Mouse (Mus musculus): ENCODE data around the gene 0610009B22Rik. TPM values are rescaled to one million over a fixed set of nuclear protein-coding genes. Genes with fewer than 3 reads are reported as not detected.

0610009B22Rik gene
- polyA plus RNA-seq, 1 experiment: 44.6 TPM

DNA sequence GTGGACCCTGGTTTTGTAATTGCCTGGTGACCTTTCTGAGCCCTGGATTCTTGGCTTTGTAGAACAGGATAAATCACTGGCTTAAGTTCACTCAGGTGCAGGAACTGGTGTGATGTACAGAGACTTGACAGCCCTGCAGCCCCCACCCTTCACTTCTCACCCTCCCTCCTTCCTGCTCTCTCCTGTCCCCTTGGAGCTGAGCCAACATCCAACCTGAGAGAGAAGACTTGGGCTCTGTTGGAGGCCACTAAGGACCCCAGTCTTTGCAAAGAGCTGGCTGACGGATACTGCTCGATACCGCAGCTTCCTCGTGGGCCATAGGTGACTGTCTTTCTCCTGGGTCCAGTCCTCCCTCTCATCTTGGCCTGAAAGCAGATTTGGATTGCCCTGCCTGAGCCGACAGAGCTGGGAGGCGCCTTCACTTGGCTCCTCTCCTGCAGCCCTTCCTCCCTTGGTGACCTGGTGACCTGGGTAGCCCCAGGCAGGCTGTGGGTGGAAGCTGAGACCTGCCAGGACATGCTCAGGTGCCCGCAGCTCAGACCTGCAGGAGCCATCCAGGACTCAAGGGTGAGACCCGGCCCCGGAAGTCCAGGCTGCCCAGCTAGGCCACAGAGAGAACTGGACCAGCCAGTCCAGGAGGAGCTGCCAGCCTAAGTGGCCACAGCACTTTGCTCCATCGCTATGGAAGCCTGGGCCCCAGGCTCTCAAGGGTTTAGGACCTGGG, 31.7 kb downstream of the 0610009B22Rik start:
- no peak for DNase-seq (ENCODE audit: low read depth)
- TF ChIP-seq POLR2A (IDR thresholded peaks at IDR 0.05; ENCODE audit: borderline replicate concordance, extremely low read depth, insufficient read depth, insufficient read length, poor library complexity, severe bottlenecking) (no peak), CTCF (IDR thresholded peaks at IDR 0.05; ENCODE audit: borderline replicate concordance, extremely low read depth, insufficient read depth, insufficient read length) (no peak)

DNA sequence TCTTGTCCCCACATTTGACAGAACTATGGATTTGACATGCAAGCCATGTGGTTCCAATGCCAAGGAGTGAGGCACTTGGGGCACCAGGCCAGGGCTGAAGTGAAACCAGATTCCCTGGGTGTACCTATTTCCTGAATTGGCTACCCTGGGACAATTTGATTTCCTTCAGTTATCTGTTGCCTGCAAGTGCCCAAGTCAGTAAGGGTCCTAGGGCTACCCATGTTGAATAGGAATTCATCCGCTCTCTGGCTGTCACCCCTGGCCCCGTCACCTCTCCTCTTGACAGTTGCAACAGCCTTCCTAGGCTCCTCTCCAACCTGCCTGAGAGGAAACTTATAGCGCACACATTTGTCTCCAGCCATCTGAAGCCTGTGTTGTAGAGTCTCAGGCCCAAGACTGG, 33.8 kb downstream of the 0610009B22Rik start:
- TF ChIP-seq CTCF (IDR thresholded peaks at IDR 0.05; ENCODE audit: borderline replicate concordance, extremely low read depth, insufficient read depth, insufficient read length) (no peak), POLR2A (IDR thresholded peaks at IDR 0.05; ENCODE audit: borderline replicate concordance, extremely low read depth, insufficient read depth, insufficient read length, poor library complexity, severe bottlenecking) (no peak)
- no peak for DNase-seq (ENCODE audit: low read depth)

DNA sequence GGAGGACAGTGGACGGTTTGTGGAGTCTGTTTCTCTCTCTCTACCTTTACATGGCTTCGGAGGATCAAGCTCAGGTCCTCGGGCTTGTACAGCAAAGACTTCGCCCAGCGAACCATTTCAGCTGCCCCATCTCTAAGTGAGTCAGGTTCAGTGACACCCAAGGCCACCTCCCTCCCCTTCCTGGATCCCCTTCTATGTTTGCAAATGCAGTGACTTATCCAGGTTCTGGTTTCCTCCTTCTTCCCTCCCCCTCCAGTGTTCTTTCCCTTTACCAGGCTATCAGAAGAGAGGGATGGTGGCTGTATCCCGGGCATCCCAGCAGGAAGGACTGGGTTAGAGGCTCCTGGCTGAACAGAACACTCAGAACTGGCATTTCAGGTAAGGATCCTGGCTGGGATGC, 34.9 kb downstream of the 0610009B22Rik start:
- DNase-seq (ENCODE audit: low read depth): no peak
- TF ChIP-seq POLR2A (IDR thresholded peaks at IDR 0.05; ENCODE audit: borderline replicate concordance, extremely low read depth, insufficient read depth, insufficient read length, poor library complexity, severe bottlenecking) (no peak), CTCF (IDR thresholded peaks at IDR 0.05; ENCODE audit: borderline replicate concordance, extremely low read depth, insufficient read depth, insufficient read length) (no peak)

DNA sequence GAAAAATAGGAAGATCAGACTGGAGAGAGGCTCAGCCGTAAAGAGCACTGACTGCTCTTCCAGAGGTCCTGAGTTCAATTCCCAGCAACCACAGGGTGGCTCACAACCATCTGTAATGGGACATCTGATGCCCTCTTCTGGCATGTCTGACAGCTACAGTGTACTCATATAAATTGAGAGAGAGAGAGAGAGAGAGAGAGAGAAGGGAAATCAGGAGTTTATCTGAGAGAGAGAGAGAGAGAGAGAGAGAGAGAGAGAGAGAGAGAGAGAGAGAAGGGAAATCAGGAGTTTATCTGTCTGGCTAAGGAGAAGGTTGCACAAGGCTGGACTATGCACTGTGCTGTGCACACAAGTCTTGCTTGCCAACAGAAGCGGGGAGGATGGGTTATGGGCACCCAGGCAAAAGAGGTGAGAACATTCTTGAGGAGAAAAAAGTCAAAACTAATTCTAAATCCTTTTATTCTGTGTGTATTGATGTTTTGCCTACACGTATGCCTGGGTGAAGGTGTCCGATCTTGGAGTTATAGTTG, 35.7 kb downstream of the 0610009B22Rik start:
- no peak for DNase-seq (ENCODE audit: low read depth)

DNA sequence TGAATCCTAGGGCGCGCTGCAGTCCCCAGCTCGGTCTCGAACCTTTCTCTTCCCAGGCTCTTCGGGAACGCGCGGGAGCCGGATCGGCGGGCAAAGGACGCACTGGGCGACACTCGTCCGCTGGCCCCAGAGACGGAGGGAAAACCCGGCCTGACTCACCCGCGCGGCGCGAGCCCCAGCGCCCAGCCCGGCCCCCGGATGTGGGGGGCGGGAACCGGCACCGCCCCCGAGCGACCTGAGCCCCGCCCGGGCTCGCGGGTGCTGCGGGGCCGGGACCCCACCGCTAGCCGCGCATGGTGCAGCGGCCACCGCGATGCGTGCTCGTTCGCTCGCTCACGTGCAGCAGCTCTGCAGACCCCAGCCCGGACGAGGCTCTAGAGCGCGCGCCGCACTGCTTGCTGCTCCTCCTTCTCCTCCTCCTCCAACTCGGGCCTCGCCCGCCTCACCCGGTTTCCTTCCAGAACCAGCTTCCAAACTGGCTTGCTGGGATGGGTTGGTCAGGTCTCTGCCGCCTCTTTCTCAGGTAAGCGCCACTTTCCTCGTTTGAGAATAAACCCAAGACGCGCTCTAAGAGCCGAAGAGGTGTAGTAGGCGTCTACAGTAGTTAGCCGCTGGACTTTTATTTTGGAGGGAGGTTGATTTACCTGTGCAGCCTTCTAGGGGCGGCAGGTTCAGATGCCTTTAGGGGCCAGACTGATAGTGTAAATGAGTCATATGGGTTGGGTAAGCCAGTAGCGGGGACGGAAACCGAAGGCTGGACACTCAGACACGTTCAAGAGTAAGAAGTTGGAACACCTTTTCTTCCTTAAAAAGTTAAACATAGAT, 37.8 kb downstream of the 0610009B22Rik start, which contains the start of the genes N4bp3 and D930048N14Rik:
N4bp3 (minus strand) TSS at position 152 of the 825 bp plus-strand sequence.
D930048N14Rik (plus strand) TSS at position 264 of the 825 bp plus-strand sequence.
- TF ChIP-seq CTCF (IDR thresholded peaks at IDR 0.05; ENCODE audit: borderline replicate concordance, extremely low read depth, insufficient read depth, insufficient read length) (no peak), POLR2A (IDR thresholded peaks at IDR 0.05; ENCODE audit: borderline replicate concordance, extremely low read depth, insufficient read depth, insufficient read length, poor library complexity, severe bottlenecking) (no peak)
- DNase-seq (ENCODE audit: low read depth): peak; percentile 70

More for the DNA sequence above, 35.7 kb downstream of the 0610009B22Rik start:
- TF ChIP-seq POLR2A (IDR thresholded peaks at IDR 0.05; ENCODE audit: borderline replicate concordance, extremely low read depth, insufficient read depth, insufficient read length, poor library complexity, severe bottlenecking) (no peak), CTCF (IDR thresholded peaks at IDR 0.05; ENCODE audit: borderline replicate concordance, extremely low read depth, insufficient read depth, insufficient read length) (no peak)

DNA sequence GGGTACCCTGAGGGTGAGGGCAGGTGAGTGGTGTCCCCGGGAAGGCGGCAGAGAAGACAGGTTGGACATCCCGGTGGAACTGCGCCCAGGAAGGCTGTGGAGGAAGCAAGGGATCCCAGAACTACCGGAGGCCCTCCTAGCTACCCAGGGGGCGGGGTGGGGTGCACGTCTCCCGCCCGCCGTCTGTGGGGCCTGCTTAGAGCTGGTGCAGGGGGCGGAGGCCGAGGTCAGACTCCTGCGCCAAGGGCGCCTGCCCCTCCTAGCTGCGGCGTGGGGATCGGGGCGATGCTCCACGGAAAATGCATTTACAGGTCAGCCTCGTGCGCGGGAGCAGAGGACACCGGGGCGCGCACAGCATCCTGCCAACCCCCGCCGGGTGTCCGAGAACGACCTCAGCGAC, 38.4 kb downstream of the 0610009B22Rik start:
- TF ChIP-seq CTCF (IDR thresholded peaks at IDR 0.05; ENCODE audit: borderline replicate concordance, extremely low read depth, insufficient read depth, insufficient read length) (no peak), POLR2A (IDR thresholded peaks at IDR 0.05; ENCODE audit: borderline replicate concordance, extremely low read depth, insufficient read depth, insufficient read length, poor library complexity, severe bottlenecking) (no peak)
- no peak for DNase-seq (ENCODE audit: low read depth)

DNA sequence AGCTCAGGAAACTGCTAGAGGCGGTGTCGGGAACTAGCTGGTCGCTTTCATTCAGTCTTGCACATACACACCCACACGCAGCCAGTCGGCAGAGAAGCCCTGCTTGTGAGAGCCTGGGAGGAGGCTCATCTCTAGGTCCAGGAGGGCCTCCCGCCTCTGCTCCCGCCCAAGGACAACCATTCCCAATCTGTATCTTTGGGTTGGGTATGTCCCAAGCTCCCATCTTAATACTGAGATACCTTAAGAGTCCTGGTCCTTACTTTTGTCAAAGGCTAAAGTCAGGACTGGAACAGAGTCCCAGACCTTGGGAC, 38.8 kb downstream of the 0610009B22Rik start:
- TF ChIP-seq CTCF (IDR thresholded peaks at IDR 0.05; ENCODE audit: borderline replicate concordance, extremely low read depth, insufficient read depth, insufficient read length): no peak
- TF ChIP-seq POLR2A (IDR thresholded peaks at IDR 0.05; ENCODE audit: borderline replicate concordance, extremely low read depth, insufficient read depth, insufficient read length, poor library complexity, severe bottlenecking): no peak
- DNase-seq (ENCODE audit: low read depth): peak; percentile 27

DNA sequence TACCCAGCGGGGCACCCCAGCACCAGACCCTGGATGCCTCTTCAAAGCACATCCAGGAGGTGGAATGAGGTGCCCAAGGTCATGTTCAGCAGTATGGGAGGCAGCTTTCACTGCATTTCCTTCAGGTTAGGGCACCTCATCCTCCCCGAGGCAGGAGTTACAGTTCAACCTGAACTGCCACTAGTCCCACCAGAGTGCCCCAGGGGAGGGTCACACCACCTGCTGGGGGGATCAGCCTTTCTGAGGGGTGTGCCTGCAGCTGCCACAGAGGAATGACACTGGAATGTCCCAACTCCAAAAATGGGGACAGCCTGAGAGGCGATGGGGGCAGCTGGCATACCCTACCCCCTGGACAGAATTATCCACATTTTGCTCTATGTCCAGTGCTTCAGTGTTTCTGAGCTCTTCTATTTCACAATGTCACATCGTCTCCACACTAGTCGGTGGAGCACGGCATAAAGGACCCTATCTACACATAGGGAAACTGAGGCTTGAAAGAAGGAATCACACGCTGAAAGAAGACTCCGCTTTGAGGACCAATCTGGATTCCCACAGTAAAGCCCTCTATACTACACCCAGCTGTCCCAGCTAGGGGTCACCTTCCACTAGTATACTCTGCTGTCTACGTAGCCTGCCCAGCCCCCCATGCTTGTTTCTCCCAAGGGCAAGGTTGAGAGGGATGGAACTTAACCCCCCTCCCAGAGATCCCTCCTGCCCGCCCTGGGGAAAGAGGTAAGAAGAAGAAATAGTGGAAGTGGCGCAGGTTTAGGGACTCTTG, 39.4 kb downstream of the 0610009B22Rik start:
- no peak for DNase-seq (ENCODE audit: low read depth)
- TF ChIP-seq CTCF (IDR thresholded peaks at IDR 0.05; ENCODE audit: borderline replicate concordance, extremely low read depth, insufficient read depth, insufficient read length) (no peak), POLR2A (IDR thresholded peaks at IDR 0.05; ENCODE audit: borderline replicate concordance, extremely low read depth, insufficient read depth, insufficient read length, poor library complexity, severe bottlenecking) (no peak)

DNA sequence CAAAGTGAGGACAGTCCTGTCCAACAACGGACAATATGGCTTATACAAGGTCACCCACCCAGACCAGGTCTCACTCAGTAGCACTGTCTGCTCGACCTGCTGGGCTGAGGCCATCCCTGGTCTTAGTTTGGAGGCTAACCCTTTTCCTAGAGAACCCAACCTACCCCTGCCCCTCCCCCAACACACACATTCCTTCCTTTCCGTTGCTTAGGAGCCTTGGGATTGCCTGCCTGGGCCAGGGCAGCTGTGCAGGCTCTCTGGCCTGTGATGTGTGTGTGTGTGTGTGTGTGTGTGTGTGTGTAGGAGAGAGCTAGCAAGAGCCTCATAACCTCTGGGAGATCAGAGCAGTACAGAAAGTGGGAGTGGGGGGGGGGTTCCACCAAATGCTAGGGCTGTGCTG, 40.1 kb downstream of the 0610009B22Rik start:
- TF ChIP-seq POLR2A (IDR thresholded peaks at IDR 0.05; ENCODE audit: borderline replicate concordance, extremely low read depth, insufficient read depth, insufficient read length, poor library complexity, severe bottlenecking): no peak
- no peak for TF ChIP-seq CTCF (IDR thresholded peaks at IDR 0.05; ENCODE audit: borderline replicate concordance, extremely low read depth, insufficient read depth, insufficient read length)
- DNase-seq (ENCODE audit: low read depth): peak; percentile 57

DNA sequence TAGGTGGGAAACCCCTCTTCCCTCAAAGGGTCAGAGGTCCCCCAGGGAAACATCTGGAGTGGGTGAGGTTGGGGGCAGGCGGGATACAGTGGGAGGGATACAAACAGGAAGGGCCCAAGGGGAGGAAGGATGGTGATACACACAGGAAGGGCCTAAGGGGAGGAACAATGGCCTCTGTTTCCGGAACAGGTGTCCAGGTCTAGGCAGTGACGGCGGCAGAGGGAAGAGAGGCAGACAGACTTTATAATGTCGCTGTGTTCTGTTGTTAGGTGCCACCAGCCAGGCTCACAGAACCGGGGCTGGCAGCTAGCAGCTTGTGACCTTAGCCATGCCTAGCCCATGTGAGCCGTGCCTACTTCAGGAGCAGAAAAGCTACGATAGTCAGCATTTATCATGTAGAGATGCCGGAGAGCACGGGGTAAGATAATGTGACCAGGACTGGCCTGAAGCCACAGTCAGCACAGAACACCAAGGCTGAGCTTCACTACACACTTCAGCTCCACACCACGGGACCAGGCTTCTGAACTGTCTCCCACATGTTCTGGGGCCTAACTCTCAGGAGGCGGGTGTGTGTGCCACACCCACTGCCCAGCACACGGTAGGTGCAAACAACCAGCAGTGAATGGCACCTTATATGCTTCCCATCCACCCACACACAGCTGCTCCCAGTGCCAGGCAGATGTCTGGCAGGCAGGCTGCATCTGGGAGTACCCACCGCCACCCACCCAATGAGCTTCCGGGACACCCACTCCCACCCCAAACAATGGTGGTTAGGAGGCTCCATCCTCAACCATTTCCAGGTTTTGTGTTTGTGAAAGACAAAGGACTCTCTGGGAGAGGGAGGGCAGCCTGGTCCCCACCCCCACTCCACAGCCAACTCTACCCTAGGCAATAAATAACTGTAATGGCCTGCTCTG, 41.7 kb downstream of the 0610009B22Rik start:
- no peak for DNase-seq (ENCODE audit: low read depth)
- TF ChIP-seq POLR2A (IDR thresholded peaks at IDR 0.05; ENCODE audit: borderline replicate concordance, extremely low read depth, insufficient read depth, insufficient read length, poor library complexity, severe bottlenecking) (no peak), CTCF (IDR thresholded peaks at IDR 0.05; ENCODE audit: borderline replicate concordance, extremely low read depth, insufficient read depth, insufficient read length) (no peak)

Data from brain, embryonic 14.5 days (tissue).